Mouse (Mus musculus) splenic B cell, adult 2 months (primary cell): Measurements from ENCODE around the gene Kdelr1.
"Not testable (repeated sequence)": the region's sequence is repeated elsewhere in the genome, so short reads cannot be mapped to it uniquely, and the experiment has no call there.

Experiments used
- DNase-seq: peaks from one replicate; pipeline ENCODE4 v3.0.0-alpha.2; 2011; ENCODE audit warnings: low read depth, low spot score
- H3K27me3 ChIP-seq: 2 replicates; pipeline ENCODE4 v1.6.1; 2012; ENCODE audit warnings: mild to moderate bottlenecking, low read length, moderate library complexity, mixed read lengths; ENCODE audit not compliant: control insufficient read depth, poor library complexity, insufficient read depth, severe bottlenecking
- H3K36me3 ChIP-seq: 2 replicates; pipeline ENCODE4 v1.6.1; 2012; ENCODE audit warnings: mild to moderate bottlenecking, low read length, moderate library complexity, mixed read lengths; ENCODE audit not compliant: control insufficient read depth, poor library complexity, insufficient read depth, severe bottlenecking

The Kdelr1 gene

DNA sequence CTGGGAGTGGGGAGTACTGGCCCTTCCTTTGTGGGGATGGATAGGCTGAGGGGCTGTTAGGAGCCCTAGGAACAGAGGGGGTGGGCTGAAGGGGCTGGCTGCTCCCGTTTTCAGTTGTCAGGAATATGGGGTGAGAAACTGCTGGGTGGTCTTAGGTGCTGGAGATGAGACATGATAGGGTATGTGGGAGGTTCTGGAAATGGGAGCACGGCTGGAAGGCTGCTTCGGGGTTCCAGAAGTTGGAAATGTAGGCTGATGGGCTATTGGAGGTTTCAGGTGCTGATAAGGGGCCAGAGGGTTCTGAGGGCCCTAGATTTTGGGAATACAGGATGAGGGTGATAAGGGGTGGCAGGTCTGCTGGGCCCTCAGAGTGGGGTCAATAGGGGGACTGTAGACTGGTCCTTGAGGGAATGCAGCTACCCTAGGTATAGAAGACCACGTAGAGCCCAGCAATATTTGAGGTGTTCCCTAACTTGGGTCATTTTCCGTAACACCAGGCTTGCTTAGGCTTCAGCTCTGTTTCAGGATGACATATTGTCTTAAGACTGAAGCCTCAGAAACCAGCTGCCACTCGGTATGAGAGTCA lies 23.5 kb downstream of the Kdelr1 start:
- no peaks in the 10 kb centered on the region for H3K27me3 ChIP-seq
- H3K36me3 ChIP-seq: no peaks in the 10 kb centered on the region
- DNase-seq: no peak

DNA sequence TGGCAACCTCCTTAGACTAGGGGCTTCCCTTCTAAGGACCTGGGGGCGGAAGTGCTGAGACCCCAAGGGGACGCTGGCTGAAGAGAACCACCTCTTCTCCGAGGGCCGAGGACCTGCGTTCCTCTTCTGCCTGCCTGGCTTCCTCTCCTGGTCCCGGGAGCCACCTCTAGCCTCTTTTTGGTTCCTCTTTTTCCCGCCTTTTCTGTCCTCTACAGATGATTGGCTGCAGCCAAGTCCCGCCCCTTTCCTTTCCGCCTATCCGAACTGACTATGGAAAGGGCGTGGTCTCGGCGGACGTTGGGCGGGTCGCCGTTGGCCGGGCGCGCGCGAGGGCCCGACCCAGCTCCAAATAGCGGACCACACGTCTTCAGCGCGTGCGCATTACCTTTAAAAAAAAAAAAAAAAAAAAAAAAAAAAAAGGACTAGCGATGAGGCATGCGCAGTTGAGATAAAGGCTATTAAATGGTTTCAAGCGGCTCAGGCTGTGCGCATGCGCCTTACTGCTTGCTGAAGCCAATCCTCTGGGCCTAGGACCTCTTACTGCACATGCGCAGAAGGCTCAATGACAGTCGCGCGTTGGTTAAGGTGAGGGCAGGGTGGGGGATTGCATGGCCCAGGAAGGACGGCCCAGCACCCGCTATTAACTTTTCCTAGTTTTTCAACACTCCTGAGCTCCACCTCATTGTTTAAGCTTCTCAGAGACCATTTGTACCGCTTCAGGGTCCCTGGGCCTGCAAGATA lies 24.1 kb downstream of the Kdelr1 start, which contains the start of the genes Syngr4 and Tmem143:
Syngr4 (minus strand) TSS at position 198 of the 741 bp plus-strand sequence.
Tmem143 (plus strand) TSS at position 425 of the 741 bp plus-strand sequence.
- Histone ChIP-seq H3K27me3 (no peaks in the 10 kb centered on the region), H3K36me3 (no peaks in the 10 kb centered on the region)
- DNase-seq: peak; percentile 99

DNA sequence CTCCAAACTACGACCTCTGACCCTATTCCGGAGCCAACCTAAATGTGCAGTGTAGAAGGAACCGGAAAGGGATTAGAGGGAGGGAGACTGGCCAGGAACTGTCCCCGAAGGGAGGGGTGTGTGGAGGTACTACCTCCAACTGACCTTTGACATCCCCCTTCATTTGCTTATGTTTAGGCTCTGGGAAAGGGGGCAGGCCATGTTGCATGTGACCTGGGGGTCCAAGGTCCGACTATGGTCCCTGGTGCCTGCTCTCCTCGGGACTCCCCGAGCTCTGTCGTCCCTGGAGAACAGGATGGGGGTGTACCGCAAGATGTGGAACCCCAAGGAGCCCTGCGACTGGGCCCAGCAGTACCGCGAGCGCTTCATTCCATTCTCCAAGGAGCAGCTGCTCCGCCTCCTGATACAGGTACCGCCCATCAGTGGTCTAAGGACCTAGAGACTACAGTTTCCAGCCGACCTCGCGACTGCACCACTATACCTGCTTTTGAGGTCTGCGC lies 24.7 kb downstream of the Kdelr1 start:
- Histone ChIP-seq H3K36me3 (no peaks in the 10 kb centered on the region), H3K27me3 (no peaks in the 10 kb centered on the region)
- DNase-seq: peak; percentile 49

DNA sequence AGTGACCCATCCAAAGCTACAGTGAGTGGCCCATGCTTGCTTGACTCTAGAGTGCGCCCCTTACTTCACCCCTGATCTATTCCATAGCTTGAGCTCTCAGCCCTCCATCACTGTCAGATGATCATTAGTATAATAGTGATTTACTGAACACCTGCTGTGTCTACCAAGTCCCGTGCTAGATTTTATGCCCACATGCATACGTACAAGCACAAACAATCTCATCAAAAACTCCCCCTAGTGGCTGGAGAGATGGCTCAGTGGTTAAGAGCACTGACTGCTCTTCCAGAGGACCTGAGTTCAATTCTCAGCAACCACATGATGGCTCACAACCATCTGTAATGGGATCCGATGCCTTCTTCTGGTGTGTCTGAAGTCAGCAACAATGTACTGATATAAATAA lies 25.6 kb downstream of the Kdelr1 start:
- H3K36me3 ChIP-seq, H3K27me3 ChIP-seq: not testable (repeated sequence)
- peak; percentile 84 for DNase-seq

DNA sequence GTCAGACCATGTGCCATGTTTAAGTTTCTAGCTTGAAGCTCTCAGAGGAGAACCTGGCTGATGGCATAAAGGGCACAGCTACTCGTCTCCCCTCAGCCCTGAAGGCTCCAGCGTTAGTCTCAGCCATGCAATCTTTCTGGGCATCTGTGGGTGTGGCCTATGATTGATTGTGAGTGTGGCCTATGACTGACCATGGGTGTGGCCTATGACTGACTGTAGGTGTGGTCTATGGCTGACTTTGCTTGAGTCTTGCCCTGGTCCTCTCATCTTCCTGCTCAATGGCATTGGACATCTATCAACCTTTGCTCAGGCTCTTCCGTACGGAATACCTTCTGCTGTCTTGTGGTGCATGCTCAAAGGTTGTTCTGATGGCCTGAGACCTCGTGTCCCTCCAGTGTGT lies 29.0 kb downstream of the Kdelr1 start:
- Histone ChIP-seq H3K36me3 (no peaks in the 10 kb centered on the region), H3K27me3 (no peaks in the 10 kb centered on the region)
- peak; percentile 44 for DNase-seq

DNA sequence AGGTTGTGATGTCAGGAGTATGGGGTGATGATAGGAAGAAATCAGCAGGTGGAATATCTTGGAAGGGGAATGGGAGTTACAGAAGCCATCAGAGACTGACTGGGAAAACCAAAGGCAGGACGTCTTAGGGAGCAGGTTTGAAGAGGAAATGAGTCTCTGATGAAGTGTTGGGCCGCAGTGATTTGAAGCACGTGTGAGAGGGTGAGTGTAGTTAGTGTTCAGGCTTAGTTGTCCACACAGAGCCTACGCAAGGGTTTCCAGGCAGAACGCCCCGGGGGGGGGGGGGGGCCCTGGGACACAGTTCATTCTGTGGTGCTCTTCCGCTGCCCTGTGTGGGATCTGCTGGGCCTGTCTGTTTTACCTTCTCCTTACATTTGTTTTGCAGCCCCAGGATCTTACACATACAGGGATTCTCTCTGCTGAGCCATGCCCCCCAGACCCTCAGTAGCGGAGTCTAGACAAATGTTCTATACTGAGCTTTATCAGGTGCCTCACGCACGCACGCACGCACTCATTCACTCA lies 30.0 kb downstream of the Kdelr1 start:
- Histone ChIP-seq H3K36me3 (no peaks in the 10 kb centered on the region), H3K27me3 (no peaks in the 10 kb centered on the region)
- DNase-seq: no peak

DNA sequence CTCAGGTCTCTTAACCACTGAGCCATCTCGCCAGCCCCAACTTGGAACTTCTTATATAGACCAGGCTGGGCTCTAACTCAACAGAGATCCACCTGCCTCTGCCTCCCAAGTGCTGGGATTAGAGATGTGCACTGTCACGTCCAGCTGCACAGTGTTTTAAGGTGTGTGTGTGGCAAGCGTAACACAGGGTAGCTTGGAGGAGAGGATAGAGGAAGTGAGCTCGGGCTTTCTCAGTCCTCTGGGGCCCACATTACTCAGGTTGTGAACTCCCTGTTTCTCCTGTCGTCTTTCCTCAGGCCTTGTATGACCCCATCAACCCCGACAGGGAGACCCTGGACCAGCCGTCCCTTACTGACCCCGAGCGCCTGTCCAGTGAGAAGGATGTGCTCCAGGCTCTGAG lies 34.0 kb downstream of the Kdelr1 start:
- peak; percentile 36 for DNase-seq
- H3K36me3 ChIP-seq: no peaks in the 10 kb centered on the region; the same call in 1 of the 2 replicates
- H3K27me3 ChIP-seq: no peaks in the 10 kb centered on the region

DNA sequence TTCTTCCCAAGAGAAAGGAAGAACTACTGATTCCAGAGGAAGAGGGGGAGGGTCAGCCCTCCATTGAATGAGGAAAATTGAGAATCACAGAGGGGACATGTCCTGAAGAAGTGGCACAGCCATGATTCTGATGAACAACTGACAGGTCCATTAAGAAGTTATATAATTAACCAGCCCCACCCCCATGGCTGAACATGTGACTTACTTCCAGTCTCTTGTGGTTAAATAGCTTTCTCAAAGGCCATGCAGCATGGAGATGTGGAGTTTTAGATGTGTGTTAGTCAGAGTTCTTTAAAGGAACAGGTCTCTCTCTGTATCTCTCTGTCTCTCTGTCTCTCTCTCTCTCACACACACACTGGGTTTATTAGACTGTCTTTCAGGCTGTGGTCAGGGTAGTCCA lies 35.8 kb downstream of the Kdelr1 start:
- DNase-seq: peak; percentile 30
- Histone ChIP-seq H3K36me3 (no peaks in the 10 kb centered on the region; the same call in 1 of the 2 replicates), H3K27me3 (no peaks in the 10 kb centered on the region)

DNA sequence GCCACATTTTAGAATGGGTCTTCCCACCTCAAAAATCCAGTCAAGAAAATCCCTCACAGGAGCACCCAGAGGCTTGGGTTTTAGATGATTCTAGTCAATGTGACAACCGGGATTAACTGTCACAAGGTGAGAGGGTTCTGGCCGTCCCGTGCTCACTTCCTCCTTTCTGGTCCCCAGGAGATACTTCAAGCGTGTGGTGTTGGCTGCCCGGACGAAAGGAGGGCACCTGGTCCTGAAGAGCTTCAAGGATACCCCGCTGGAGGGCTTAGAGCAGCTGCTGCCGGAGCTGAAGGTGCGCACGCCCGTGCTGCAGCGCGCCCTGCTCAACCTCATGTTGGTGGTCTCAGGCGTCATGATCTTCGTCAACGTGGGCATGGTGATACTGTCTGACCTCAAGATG lies 36.6 kb downstream of the Kdelr1 start:
- H3K27me3 ChIP-seq: no peaks in the 10 kb centered on the region
- no peaks in the 10 kb centered on the region; the same call in 1 of the 2 replicates for H3K36me3 ChIP-seq
- peak; percentile 57 for DNase-seq

DNA sequence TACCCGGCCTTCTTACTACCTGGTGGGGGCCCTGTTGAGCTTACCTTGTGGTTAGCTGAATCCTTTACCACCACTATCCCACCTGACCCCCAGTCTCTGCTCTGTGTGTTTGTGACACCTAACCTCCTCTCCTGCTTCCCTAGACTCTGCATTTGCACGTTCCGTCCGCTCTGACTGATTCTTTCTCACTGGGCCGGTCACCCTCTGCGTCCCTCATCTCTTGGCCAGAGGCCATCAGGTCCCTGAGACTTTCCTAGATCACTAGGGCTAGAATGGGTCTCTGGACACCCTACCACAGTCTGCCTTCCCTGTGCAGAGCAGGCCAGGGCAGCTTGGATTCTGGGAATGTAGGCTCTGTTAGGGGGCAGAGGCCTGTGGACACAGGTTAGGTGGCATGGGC lies 41.5 kb downstream of the Kdelr1 start:
- Histone ChIP-seq H3K27me3 (no peaks in the 10 kb centered on the region), H3K36me3 (peaks cover 8% of the 10 kb centered on the region)
- no peak for DNase-seq

DNA sequence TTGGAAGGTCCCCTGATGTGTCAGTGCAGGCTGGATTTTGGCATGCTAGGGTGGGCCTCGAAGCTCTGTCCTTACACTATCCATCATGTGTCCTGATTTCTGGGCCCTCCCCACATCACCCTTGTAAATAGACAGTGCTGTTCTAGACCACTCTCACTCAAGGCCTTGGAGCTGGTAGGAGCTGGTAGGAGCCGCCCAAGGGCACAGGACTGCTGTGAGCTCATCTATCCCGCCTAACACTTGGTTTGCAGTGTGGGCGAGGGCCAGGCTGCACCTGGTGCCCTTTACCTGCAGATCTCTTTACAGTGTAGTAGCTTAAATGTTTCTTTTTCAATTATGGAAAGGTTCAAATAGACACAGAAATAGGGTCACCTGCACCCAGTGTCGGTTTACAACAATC lies 42.4 kb downstream of the Kdelr1 start:
- Histone ChIP-seq H3K27me3 (no peaks in the 10 kb centered on the region), H3K36me3 (peaks cover 9% of the 10 kb centered on the region; the same call in 1 of the 2 replicates)
- DNase-seq: no peak

DNA sequence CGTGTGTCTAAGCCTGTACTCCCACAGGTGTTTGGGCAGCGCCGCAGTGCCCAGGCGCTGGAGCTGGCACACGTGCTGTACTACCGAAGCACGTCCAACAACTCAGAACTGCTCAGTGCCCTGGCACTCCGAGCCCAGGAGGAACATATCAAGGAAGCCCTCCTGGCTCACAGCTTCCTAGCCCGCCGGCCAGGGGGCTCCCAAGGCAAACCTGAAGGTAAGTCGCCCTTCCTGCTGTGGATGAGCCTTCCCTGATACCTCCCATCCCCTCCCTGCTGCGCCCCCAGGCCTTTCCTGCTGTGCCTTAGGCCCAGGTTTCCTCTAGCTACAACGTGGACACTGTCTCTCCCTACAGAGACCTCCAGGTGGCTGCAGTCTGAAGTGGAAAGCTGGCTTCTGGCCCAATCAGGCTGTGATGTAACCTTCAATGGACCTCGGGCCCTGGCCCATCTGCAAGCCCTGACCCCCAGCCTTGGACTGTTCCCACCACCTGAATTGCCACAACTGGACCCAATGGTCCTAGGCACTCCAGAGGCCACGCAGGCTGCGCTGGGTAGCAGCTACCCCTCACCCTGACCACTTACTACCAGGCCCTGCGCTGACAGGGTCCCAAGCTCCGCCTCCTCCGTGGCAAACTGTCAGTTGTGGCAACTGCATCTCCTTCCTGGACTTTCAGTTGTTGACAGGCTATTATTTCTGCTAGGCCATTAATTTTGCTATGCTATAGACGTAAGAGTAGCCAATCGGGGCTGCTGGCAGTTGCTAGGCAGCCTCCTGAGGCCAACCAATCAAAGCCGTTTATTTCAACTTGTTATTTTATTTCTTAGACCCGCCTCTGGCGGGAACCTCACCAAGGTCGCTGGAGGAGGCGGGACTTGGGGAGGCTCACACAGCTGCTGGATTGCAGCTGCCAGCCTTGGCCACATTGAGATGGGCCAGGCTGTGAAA lies 43.8 kb downstream of the Kdelr1 start:
- peak; percentile 83 for DNase-seq
- Histone ChIP-seq H3K27me3 (no peaks in the 10 kb centered on the region), H3K36me3 (peaks cover 9% of the 10 kb centered on the region; the same call in 1 of the 2 replicates)

DNA sequence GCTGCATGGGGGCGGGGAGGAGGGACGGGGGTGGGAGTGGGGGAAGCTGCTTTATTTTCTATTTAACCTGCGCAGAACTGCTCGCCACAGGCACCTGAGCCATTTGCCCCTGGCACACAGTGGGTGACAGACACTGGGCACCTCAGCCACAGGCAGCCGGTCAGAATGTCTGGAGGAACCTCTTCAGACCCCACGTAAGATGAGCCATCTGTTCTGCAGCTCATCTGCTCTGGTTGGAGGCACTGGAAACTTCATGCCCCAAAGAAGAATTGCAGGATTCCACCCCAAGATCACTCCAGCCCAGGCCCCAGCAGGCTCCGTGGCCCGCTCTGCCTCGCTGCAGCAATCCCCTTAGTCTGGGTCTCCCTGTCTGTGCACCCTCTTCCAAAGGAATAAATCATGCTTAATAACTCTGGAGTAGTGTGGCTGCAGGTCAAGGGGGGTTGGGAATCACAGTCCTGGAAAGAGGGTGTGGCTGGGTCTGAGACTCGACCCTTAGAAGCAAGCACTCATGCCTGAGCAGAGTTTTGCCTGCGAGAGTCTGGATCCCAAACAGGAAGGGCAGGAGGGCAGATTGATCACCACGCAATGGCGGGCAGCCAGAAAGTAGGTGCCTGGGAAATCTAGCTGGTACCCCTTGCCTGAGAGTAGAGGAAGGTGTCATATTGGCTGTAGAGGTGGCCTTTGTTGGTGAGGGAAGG lies 44.6 kb downstream of the Kdelr1 start:
- DNase-seq: no peak
- Histone ChIP-seq H3K27me3 (no peaks in the 10 kb centered on the region), H3K36me3 (peaks cover 9% of the 10 kb centered on the region; the same call in 1 of the 2 replicates)

DNA sequence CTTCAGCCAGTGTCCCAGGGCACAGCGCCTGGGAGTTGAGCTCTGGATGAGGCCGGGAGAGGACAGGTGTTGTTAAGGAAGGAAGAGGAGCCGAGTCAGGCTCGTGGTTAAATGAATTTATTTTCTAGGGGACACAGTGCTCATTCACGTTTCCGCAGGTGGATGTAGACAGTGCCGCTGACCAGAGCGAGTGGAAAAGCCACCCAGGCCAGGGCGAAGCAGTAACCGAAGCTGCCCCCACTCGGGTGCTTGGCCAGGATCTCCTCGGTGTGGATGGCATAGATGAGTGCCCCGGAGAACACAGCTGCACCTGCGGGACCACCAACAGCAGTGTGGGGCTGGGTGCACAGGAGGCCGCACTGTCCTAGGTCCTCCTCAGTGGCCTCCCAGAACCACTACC lies 45.4 kb downstream of the Kdelr1 start:
- Histone ChIP-seq H3K36me3 (peaks cover 9% of the 10 kb centered on the region; the same call in 1 of the 2 replicates), H3K27me3 (no peaks in the 10 kb centered on the region)
- DNase-seq: no peak
